ENCODE assay signal across 8 mouse cellular contexts in genomic region chr5:106561499-106561822, GRCm38 (mm10). TPM values are rescaled to one million over a fixed set of nuclear protein-coding genes. Genes with fewer than 3 reads are reported as not detected.
A peak's percentile ranks its signal among the peaks of the same experiment; 100 is the strongest.
DNase-seq lines count a peak whose midpoint lies in the region; ATAC-seq lines count a peak whose summit lies in the region.
"Had no signal": no experiment of that assay in that cellular context is flagged by ENCODE, and none has a peak within 500 bp of the region (broad histone marks: within the 10 kb centered on the region; RNA-seq: fewer than 3 reads in every experiment).

No protein-coding gene starts in this region.

- no peak for DNase-seq in lung, postnatal 14 days
- no peak for DNase-seq in limb, embryonic 10.5 days (ENCODE audit: low spot score)
- no peak for DNase-seq in embryo, embryonic 10.5 days (ENCODE audit: low spot score)
- no peak for DNase-seq in cerebellum, postnatal 4 days (ENCODE audit: low spot score in 2 of 2)
- DNase-seq: thymus, postnatal 36 days had no signal

- H3K4me2 ChIP-seq in lung, embryonic 16.5 days (ENCODE audit: low read depth, low read length), result peak overlapping the region; percentile 43
- H3K4me2 ChIP-seq in forebrain, embryonic 13.5 days, result peak overlapping the region; percentile 62
- H3K4me2 ChIP-seq in neural tube, embryonic 15.5 days, result peak overlapping the region; percentile 59

- WGBS in lung, embryonic 16.5 days, result 10% methylated on average over 8 of the region's 8 CpGs
- 15% methylated on average over 8 of the region's 8 CpGs for WGBS in forebrain, embryonic 13.5 days
- WGBS in limb, embryonic 10.5 days, result 17% methylated on average over 8 of the region's 8 CpGs
- WGBS in neural tube, embryonic 15.5 days, result 16% methylated on average over 8 of the region's 8 CpGs

- ATAC-seq in lung, embryonic 16.5 days (ENCODE audit: low read depth), result no peak
- ATAC-seq in forebrain, embryonic 13.5 days, result no peak
- no peak for ATAC-seq in neural tube, embryonic 15.5 days (ENCODE audit: low FRiP score)

- H3K36me3 ChIP-seq in lung, embryonic 16.5 days (ENCODE audit: control insufficient read depth, insufficient read depth, low read length), result no peaks in the 10 kb centered on the region
- H3K36me3 ChIP-seq in forebrain, embryonic 13.5 days (ENCODE audit: poor library complexity, severe bottlenecking), result no peaks in the 10 kb centered on the region
- H3K36me3 ChIP-seq in limb, embryonic 10.5 days, result no peaks in the 10 kb centered on the region
- H3K36me3 ChIP-seq in neural tube, embryonic 15.5 days, result no peaks in the 10 kb centered on the region

- H3K4me1 ChIP-seq in lung, embryonic 16.5 days (replicated peaks; ENCODE audit: control insufficient read depth, insufficient read depth, low read length), result peaks cover 4% of the 10 kb centered on the region
- H3K4me1 ChIP-seq in forebrain, embryonic 13.5 days, result peaks cover 55% of the 10 kb centered on the region
- H3K4me1 ChIP-seq in limb, embryonic 10.5 days, result peaks cover 43% of the 10 kb centered on the region
- H3K4me1 ChIP-seq in neural tube, embryonic 15.5 days, result peaks cover 21% of the 10 kb centered on the region

- peaks cover 82% of the 10 kb centered on the region for H3K27me3 ChIP-seq in lung, embryonic 16.5 days (ENCODE audit: control insufficient read depth, insufficient read depth, low read depth, low read length)
- peaks cover 97% of the 10 kb centered on the region for H3K27me3 ChIP-seq in forebrain, embryonic 13.5 days
- H3K27me3 ChIP-seq in limb, embryonic 10.5 days (ENCODE audit: low read depth, poor library complexity, severe bottlenecking), result peaks cover 100% of the 10 kb centered on the region
- H3K27me3 ChIP-seq in neural tube, embryonic 15.5 days (replicated peaks), result peaks cover 79% of the 10 kb centered on the region

- no peak overlapping the region for H3K9ac ChIP-seq in lung, embryonic 16.5 days (ENCODE audit: low read length)
- peak overlapping the region; percentile 9; the same call in 1 of the 2 replicates for H3K9ac ChIP-seq in forebrain, embryonic 13.5 days
- no peak overlapping the region for H3K9ac ChIP-seq in neural tube, embryonic 15.5 days (replicated peaks)

- H3K27ac ChIP-seq in lung, embryonic 16.5 days (ENCODE audit: low read length), result no peak overlapping the region
- no peak overlapping the region for H3K27ac ChIP-seq in forebrain, embryonic 13.5 days
- H3K27ac ChIP-seq in limb, embryonic 10.5 days, result peak overlapping the region; percentile 25; the same call in 1 of the 2 replicates
- H3K27ac ChIP-seq in neural tube, embryonic 15.5 days (replicated peaks), result no peak overlapping the region

- H3K9me3 ChIP-seq in lung, embryonic 16.5 days (ENCODE audit: control insufficient read depth, low read length), result no peaks in the 10 kb centered on the region
- H3K9me3 ChIP-seq in forebrain, embryonic 13.5 days (replicated peaks), result no peaks in the 10 kb centered on the region
- no peaks in the 10 kb centered on the region for H3K9me3 ChIP-seq in limb, embryonic 10.5 days (replicated peaks)
- no peaks in the 10 kb centered on the region for H3K9me3 ChIP-seq in neural tube, embryonic 15.5 days (replicated peaks)

- peak overlapping the region; percentile 23 for H3K4me3 ChIP-seq in lung, embryonic 16.5 days (ENCODE audit: low read length)
- H3K4me3 ChIP-seq in forebrain, embryonic 13.5 days, result peak overlapping the region; percentile 28
- peak overlapping the region; percentile 47 for H3K4me3 ChIP-seq in limb, embryonic 10.5 days
- H3K4me3 ChIP-seq in neural tube, embryonic 15.5 days (replicated peaks), result peak overlapping the region; percentile 26

RNA-seq across cellular contexts. Expression of gene Gm17304, which starts 47.4 kb away (rescaled TPM):
- not detected in 2 replicates for polyA plus RNA-seq in lung, embryonic 16.5 days (2015; fragmentation: Nextera tagmentation; extraction: Ambion mirVana)
- not detected in 2 replicates for polyA plus RNA-seq in forebrain, embryonic 13.5 days (2015; fragmentation: Nextera tagmentation; extraction: Ambion mirVana)
- not detected in 2 replicates for polyA plus RNA-seq in limb, embryonic 10.5 days (2016; fragmentation: Nextera tagmentation; extraction: Ambion mirVana)
- polyA plus RNA-seq in neural tube, embryonic 15.5 days (2015; fragmentation: Nextera tagmentation; extraction: Ambion mirVana), result not detected in 2 replicates
